In the genomic region with DNA sequence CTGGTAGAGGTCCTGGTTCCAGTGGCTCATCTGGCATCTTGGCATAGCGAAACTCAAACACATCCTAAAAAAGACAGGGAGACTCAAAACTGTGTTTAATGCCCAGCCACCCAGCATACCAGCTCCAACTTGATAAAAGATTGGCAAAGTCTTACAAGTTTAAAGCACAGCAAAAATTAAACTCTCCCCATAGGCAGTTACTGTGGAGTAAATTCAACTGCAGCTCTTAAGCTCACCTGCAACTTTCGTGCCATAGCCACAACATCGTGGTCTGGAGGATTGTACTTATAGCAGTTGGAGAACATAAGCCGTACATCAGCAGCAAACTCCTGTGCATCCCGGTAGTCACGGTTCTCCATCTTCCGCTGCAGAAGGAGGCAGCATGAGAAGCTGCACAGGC, we compare ENCODE assay signal across 11 mouse cellular contexts. TPM values are rescaled to one million over a fixed set of nuclear protein-coding genes. Genes with fewer than 3 reads are reported as not detected.
"Had no signal": no experiment of that assay in that cellular context is flagged by ENCODE, and none has a peak within 500 bp of the region (broad histone marks: within the 10 kb centered on the region; RNA-seq: fewer than 3 reads in every experiment).

No protein-coding gene starts in this region.

- H3K4me3 ChIP-seq: limb, embryonic 15.5 days; liver, embryonic 13.5 days; neural tube, embryonic 12.5 days had no signal

- DNase-seq: kidney, adult 18-20 months; kidney, postnatal 25 days; layer of hippocampus, adult 9-11 months; layer of hippocampus, postnatal 36 days; liver, embryonic 13.5 days; lung, adult 18-20 months; thymus, adult 18-20 months; thymus, postnatal 14 days had no signal

- H3K9me3 ChIP-seq: limb, embryonic 15.5 days; liver, embryonic 13.5 days; neural tube, embryonic 12.5 days had no signal

- H3K9ac ChIP-seq: limb, embryonic 15.5 days; liver, embryonic 13.5 days; neural tube, embryonic 12.5 days had no signal

- H3K4me2 ChIP-seq: limb, embryonic 15.5 days; liver, embryonic 13.5 days had no signal

- H3K27me3 ChIP-seq: limb, embryonic 15.5 days; liver, embryonic 13.5 days; neural tube, embryonic 12.5 days had no signal

- H3K27ac ChIP-seq: limb, embryonic 15.5 days; liver, embryonic 13.5 days; neural tube, embryonic 12.5 days had no signal

RNA-seq across cellular contexts. Expression of a gene that starts 22.0 kb away (rescaled TPM):
- total RNA-seq: midbrain, postnatal 0 days had no signal
